Mouse (Mus musculus) heart, embryonic 11.5 days (tissue): ENCODE results near the gene Ambra1. TPM values are rescaled to one million over a fixed set of nuclear protein-coding genes. Genes with fewer than 3 reads are reported as not detected.

Experiments used
- ATAC-seq: fragments of 200-750 bp; cut with Nextera tagmentation; replicated peaks from 2 replicates; pipeline ENCODE4 v1.8.0; 2017; ENCODE audit warnings: moderate library complexity; ENCODE audit not compliant: insufficient number of reproducible peaks, low FRiP score, low TSS enrichment
- H3K27ac ChIP-seq: fragments of 300-500 bp; sonication (generic); 2 replicates; pipeline ENCODE4 v1.5.1; 2014; ENCODE audit warnings: mild to moderate bottlenecking, low read depth, low read length
- H3K27me3 ChIP-seq: fragments of 300-500 bp; sonication (generic); 2 replicates; pipeline ENCODE4 v1.6.1; 2014; ENCODE audit warnings: mild to moderate bottlenecking, low read length, mixed read lengths; ENCODE audit not compliant: control insufficient read depth, insufficient read depth
- H3K36me3 ChIP-seq: fragments of 300-500 bp; sonication (generic); 2 replicates; pipeline ENCODE4 v1.6.1; 2014; ENCODE audit warnings: mild to moderate bottlenecking, low read length, moderate library complexity, mixed read lengths; ENCODE audit not compliant: control insufficient read depth, insufficient read depth
- H3K4me1 ChIP-seq: fragments of 300-500 bp; sonication (generic); 2 replicates; pipeline ENCODE4 v1.6.1; 2014; ENCODE audit warnings: low read length; ENCODE audit not compliant: control insufficient read depth, insufficient read depth
- H3K4me2 ChIP-seq: fragments of 300-500 bp; sonication (generic); 2 replicates; pipeline ENCODE4 v1.6.1; 2014; ENCODE audit warnings: mild to moderate bottlenecking, moderate library complexity
- H3K4me3 ChIP-seq: fragments of 300-500 bp; sonication (generic); 2 replicates; pipeline ENCODE4 v1.5.1; 2014; ENCODE audit warnings: low read depth, low read length
- H3K9ac ChIP-seq: fragments of 300-500 bp; sonication (generic); 2 replicates; pipeline ENCODE4 v1.6.1; 2014; ENCODE audit warnings: mild to moderate bottlenecking, low read depth, low read length, moderate library complexity
- H3K9me3 ChIP-seq: fragments of 300-500 bp; sonication (generic); replicated peaks from 2 replicates; pipeline ENCODE4 v1.6.1; 2016; ENCODE audit warnings: low read length; ENCODE audit not compliant: control insufficient read depth
- WGBS: fragments of 180-500 bp; shearing (Covaris S2); extraction: QIAGEN DNeasy Blood & Tissue Kit; methylation state at CpG from one replicate; pipeline ENCODE4 v1.1.7; 2014; ENCODE audit not compliant: insufficient replicate concordance; 5-methylcytosine and 5-hydroxymethylcytosine counted together
- polyA plus RNA-seq: library from polyadenylated mRNA; unstranded; fragments of >200 nt; fragmentation: Nextera tagmentation; extraction: Ambion mirVana; gene quantifications from 2 replicates; pipeline ENCODE4 v1.2.1, GENCODE M21; 2014

Gene Ambra1
- polyA plus RNA-seq, 1 experiment from 2014 or later, result 12.1 TPM

- WGBS, result 44% methylated on average over 6 of the region's 6 CpGs
- peak overlapping the region; percentile 52 for H3K4me2 ChIP-seq
- no peaks in the 10 kb centered on the region for H3K9me3 ChIP-seq
- H3K36me3 ChIP-seq, result no peaks in the 10 kb centered on the region
- peak overlapping the region; percentile 97 for H3K27ac ChIP-seq
- H3K4me3 ChIP-seq, result peak overlapping the region; percentile 2; the same call in 1 of the 2 replicates
- ATAC-seq, result no peak
- no peaks in the 10 kb centered on the region for H3K27me3 ChIP-seq
- 0 out of 2 replicates have a peak overlapping the region, but pooled peaks have one; percentile 30 for H3K9ac ChIP-seq
- peaks cover 64% of the 10 kb centered on the region for H3K4me1 ChIP-seq
Measured at GRCm38 (mm10) chr2:91948151-91948509, 218.2 kb downstream of the Ambra1 start.

GRCm38 (mm10) chr2:91948792-91949241 lies 218.9 kb downstream of the Ambra1 start:
- peak overlapping the region; percentile 76 for H3K4me2 ChIP-seq
- H3K9me3 ChIP-seq, result no peaks in the 10 kb centered on the region
- H3K4me3 ChIP-seq, result peak overlapping the region; percentile 45; the same call in 1 of the 2 replicates
- ATAC-seq, result no peak
- peaks cover 71% of the 10 kb centered on the region for H3K4me1 ChIP-seq
- H3K36me3 ChIP-seq, result no peaks in the 10 kb centered on the region
- WGBS, result 57% methylated on average over 3 of the region's 3 CpGs
- H3K27me3 ChIP-seq, result no peaks in the 10 kb centered on the region
- peak overlapping the region; percentile 83 for H3K9ac ChIP-seq
- peak overlapping the region; percentile 97 for H3K27ac ChIP-seq

- Histone ChIP-seq H3K4me1 (peaks cover 75% of the 10 kb centered on the region), H3K36me3 (no peaks in the 10 kb centered on the region), H3K27ac (peak overlapping the region; percentile 97), H3K27me3 (no peaks in the 10 kb centered on the region), H3K4me3 (peak overlapping the region; percentile 45), H3K4me2 (peak overlapping the region; percentile 76), H3K9ac (peak overlapping the region; percentile 83), H3K9me3 (no peaks in the 10 kb centered on the region)
- WGBS, result 42% methylated on average over 17 of the region's 17 CpGs
- ATAC-seq, result peak; percentile 20
Measured at GRCm38 (mm10) chr2:91949411-91950274, 219.7 kb downstream of the Ambra1 start.

- H3K4me1 ChIP-seq, result peaks cover 74% of the 10 kb centered on the region
- peak overlapping the region; percentile 76 for H3K4me2 ChIP-seq
- no peaks in the 10 kb centered on the region for H3K9me3 ChIP-seq
- H3K36me3 ChIP-seq, result no peaks in the 10 kb centered on the region
- H3K4me3 ChIP-seq, result peak overlapping the region; percentile 45
- H3K27ac ChIP-seq, result peak overlapping the region; percentile 97
- WGBS, result 12% methylated on average over 15 of the region's 15 CpGs
- no peaks in the 10 kb centered on the region for H3K27me3 ChIP-seq
- peak; percentile 68 for ATAC-seq
- peak overlapping the region; percentile 83 for H3K9ac ChIP-seq
Measured at GRCm38 (mm10) chr2:91950275-91951085, 220.5 kb downstream of the Ambra1 start.

- Histone ChIP-seq H3K36me3 (no peaks in the 10 kb centered on the region), H3K4me1 (peaks cover 77% of the 10 kb centered on the region), H3K9me3 (no peaks in the 10 kb centered on the region), H3K4me3 (no peak overlapping the region), H3K27ac (peak overlapping the region; percentile 77), H3K4me2 (peak overlapping the region; percentile 21), H3K9ac (peak overlapping the region; percentile 43; the same call in 1 of the 2 replicates), H3K27me3 (no peaks in the 10 kb centered on the region)
- 7% methylated on average over 5 of the region's 5 CpGs for WGBS
- no peak for ATAC-seq
Measured at GRCm38 (mm10) chr2:91953825-91954224, 223.9 kb downstream of the Ambra1 start.

- Histone ChIP-seq H3K4me1 (peaks cover 76% of the 10 kb centered on the region), H3K4me2 (no peak overlapping the region), H3K27me3 (no peaks in the 10 kb centered on the region), H3K4me3 (no peak overlapping the region), H3K9ac (peak overlapping the region; percentile 39; the same call in 1 of the 2 replicates), H3K27ac (no peak overlapping the region), H3K9me3 (no peaks in the 10 kb centered on the region), H3K36me3 (no peaks in the 10 kb centered on the region)
- WGBS, result 74% methylated on average over 4 of the region's 4 CpGs
- no peak for ATAC-seq
Measured at GRCm38 (mm10) chr2:91955121-91955591, 225.2 kb downstream of the Ambra1 start.

- Histone ChIP-seq H3K27ac (no peak overlapping the region), H3K9me3 (no peaks in the 10 kb centered on the region), H3K4me2 (no peak overlapping the region), H3K4me3 (no peak overlapping the region), H3K36me3 (no peaks in the 10 kb centered on the region), H3K9ac (peak overlapping the region; percentile 39; the same call in 1 of the 2 replicates), H3K4me1 (peaks cover 72% of the 10 kb centered on the region), H3K27me3 (no peaks in the 10 kb centered on the region)
- 77% methylated on average over 6 of the region's 6 CpGs for WGBS
- no peak for ATAC-seq
Measured at GRCm38 (mm10) chr2:91955875-91956274, 225.9 kb downstream of the Ambra1 start.

- H3K27ac ChIP-seq, result peak overlapping the region; percentile 85
- no peak overlapping the region for H3K4me3 ChIP-seq
- peak overlapping the region; percentile 34; the same call in 1 of the 2 replicates for H3K9ac ChIP-seq
- H3K27me3 ChIP-seq, result no peaks in the 10 kb centered on the region
- WGBS, result 13% methylated on average over 4 of the region's 4 CpGs
- peaks cover 75% of the 10 kb centered on the region for H3K4me1 ChIP-seq
- peak; percentile 71 for ATAC-seq
- H3K9me3 ChIP-seq, result no peaks in the 10 kb centered on the region
- no peaks in the 10 kb centered on the region for H3K36me3 ChIP-seq
- H3K4me2 ChIP-seq, result peak overlapping the region; percentile 54
Measured at GRCm38 (mm10) chr2:91957096-91957495, 227.2 kb downstream of the Ambra1 start.
